Mouse (Mus musculus) adipocyte (in vitro differentiated cells): ENCODE measurements around the gene Dnajc12.
"Not testable (repeated sequence)": the region's sequence is repeated elsewhere in the genome, so short reads cannot be mapped to it uniquely, and the experiment has no call there.

ENCODE experiments used
- DNase-seq: peaks from one replicate; pipeline ENCODE4 v3.0.0-alpha.2; 2016; ENCODE audit warnings: low spot score

Dnajc12 gene

GRCm38 (mm10) chr10:63431221-63431736 is 49.0 kb downstream of the Dnajc12 start:
- DNase-seq = no peak

- no peak for DNase-seq
These were observed 49.9 kb downstream of the Dnajc12 start for GRCm38 (mm10) chr10:63432099-63432498.

- no peak for DNase-seq
These were observed 50.6 kb downstream of the Dnajc12 start for GRCm38 (mm10) chr10:63432887-63433286.

DNA sequence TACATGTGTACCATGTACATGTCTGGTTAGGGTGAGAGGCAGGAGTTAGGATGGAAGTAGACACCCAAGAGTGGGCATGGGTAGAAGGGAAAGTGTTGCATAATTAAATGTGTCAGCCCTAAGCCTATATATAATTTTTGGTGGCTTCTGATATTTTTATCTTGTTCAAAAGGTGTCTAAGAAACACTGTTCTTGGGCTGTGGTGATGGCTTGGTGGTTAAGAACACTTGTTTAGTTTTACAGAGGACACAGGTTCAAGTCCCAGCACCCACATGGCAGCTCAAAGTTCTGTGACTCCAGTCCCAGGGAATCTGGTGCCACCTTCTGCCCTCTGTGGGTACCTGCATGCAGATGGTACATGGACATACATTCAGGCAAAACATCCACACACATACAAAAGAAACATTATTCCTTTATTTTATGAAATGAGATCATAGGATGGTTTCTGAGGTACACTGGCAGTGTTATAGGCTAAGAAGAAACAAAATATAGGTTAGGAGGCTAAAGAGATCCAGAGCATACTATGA is 56.6 kb downstream of the Dnajc12 start:
- DNase-seq = no peak

- no peak for DNase-seq
These were observed 57.5 kb downstream of the Dnajc12 start for GRCm38 (mm10) chr10:63439694-63440228.

DNA sequence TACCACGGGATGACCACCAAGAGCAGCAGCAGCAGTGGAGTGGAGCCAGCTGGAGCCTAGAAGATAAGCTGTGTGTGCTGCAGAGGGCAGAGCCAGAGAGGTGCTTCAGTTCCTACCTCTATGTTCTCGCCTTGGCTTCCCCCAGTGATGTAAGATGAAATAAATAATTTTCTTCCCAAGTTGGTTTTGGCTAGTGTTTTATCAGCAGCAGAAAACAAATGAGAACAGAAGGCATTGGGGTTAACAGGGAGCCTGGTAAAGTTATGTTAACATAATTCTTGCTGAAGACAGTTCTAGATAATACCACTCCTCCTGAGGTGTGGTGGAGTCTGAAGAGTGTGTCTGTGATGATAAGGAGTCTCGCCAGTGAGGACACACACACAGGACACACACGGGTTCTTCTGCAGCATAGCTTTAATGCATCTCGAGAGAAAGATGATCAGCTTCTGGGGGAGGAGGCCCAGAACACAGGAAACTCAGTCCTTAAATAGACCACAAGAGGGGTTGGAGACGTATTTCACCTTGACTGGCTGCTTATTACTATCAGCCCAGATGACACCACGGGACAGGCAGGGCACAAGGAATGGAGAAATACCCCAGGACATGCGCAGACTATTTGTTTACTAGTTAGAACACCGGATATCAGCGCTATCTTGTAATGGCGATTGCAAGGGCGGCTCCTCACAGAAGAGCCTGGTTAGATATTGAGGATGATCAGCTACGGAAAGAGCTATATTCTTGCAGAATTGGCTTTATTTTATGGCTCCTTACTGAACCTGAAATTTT is 62.6 kb downstream of the Dnajc12 start:
- DNase-seq = not testable (repeated sequence)

GRCm38 (mm10) chr10:63453926-63454325 is 71.7 kb downstream of the Dnajc12 start:
- no peak for DNase-seq

DNA sequence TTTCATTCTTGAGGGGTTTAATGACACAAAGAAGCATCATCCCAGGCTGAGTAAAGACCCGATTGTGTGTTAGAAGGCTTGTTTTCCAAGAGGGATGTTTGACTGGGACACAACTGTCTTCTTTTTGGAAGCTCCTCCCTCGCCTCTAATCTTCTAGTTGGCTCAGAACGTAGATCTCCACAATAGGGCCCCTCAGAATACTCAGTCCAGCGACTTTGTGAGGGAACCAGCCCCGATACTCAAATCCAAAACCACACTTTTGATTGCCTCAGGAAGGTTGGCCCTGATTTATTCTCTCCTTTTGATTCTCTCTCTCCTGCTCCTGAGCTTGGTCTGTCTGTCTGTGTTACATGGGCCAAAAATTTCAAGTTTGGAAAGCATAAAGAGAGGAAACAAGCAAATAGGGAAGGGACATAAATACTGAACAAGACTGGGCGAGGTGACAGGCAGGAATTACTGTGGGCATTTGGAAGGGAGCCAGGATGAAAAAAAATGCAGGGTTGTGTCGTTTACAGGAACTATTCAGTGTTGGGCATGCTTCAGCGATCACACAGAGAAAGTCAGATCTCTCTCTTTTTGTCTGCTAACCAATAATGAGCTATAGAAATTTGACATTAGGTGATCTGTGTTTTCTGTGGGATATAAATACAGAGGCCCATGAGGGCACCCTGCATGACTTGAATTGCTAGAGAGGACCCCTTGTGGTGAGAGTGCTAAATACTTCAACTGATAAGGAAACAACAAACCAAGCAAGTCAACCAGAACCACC is 73.1 kb downstream of the Dnajc12 start:
- DNase-seq = no peak

DNA sequence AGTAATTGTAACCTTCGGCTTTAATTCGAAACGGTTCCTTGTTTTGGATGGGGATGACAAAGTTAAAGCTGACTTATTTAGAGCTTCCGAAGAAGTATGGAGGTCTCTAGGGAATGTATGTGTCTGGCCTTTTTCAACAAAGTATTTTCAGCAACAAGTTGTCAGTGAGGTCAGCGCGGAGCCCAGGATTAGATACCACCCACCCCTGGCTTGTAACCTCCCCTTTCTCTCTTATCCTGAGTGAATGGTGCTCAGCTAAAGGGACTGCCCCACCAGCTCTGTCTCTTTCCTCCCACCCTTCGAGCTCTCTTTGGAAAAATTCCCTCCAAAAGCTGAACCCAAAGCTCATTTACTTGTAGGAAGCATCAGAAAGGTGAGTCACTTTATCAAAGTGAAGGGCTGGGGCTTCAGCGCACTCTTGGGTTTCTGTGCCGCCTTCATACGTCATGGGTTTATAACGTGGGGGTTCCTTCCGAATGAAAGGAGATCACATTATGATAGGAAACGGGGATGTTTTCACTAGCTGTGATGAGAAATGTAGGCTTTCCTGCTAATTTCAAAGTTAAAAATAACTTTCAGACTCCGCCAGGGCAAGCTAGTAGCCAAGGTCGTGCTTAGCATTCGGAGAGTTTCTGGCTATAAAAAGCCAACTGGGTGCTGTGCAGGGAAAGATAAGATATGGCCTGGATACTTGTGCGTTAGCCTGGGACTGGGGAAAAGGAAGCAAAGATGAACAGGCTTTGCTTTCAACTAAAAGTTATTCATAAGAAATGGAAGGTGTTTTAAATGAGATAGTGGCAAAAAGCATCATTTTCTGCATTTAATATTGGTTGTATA is 75.3 kb downstream of the Dnajc12 start:
- no peak for DNase-seq
